Mouse (Mus musculus) urinary bladder, postnatal 14 days (tissue): ENCODE data around the gene Prkcq.

Source experiments
- DNase-seq: peaks from one replicate; pipeline ENCODE4 v3.0.0; 2021; ENCODE audit warnings: low spot score

The Prkcq gene

DNA sequence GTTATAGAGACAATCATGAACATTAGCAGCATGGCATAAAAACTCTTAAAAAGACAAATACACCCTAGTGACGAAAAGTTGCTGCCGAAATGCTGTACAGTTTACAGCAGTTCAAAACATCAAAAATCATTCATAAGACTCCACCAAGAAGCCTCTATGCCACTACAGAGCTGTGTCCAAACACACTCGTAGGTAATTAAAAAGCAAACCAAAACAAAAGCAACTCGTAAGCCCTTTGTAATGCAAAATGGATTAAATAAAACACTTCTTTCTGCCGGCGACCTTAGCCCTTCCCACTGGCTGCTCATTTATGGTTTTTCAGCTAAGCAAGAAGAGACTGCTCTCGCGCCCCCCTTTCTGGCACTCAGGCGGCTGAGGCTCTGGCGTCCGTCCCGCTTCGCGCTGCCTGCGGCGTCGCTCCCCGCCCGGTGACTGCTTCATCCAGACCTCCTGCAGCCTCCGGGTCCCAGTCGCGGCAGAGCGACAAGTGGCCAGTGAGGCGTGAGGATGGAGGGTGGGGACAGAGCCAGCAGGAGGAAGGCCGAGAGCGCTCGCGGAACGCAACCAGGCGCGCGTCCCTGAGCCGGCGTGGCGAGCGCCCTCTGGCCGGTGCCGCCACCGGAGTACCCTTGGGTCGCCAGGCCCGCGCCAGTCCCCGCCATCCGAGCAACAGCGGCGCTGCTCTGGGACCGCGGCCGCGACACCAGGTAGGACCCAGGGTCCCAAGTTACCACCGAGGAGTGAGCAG, at the start of gene Prkcq:
Prkcq (plus strand) TSS at position 355 of the 748 bp plus-strand sequence.
- DNase-seq, result peak; percentile 50

DNA sequence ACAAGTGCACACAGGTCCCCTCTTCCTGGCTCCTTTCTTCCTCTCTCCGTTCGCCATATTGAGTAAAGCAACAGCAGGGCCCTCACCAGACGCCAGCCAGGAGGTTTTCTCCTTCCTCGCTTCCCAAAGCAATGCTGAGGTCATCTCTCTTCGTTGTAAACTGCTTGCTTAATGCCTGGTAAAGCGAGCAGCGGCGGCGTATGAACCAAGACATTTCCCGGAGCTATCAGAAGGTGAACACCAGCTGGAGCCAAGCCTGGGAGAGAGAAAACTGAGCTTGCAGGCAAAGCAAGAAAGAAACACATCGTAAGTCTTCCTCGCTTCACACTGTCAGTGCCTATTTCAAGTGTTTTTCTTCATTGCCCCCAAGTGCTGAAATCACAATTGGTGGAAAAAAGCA, 41.0 kb upstream of the Prkcq start:
- DNase-seq, result no peak

DNA sequence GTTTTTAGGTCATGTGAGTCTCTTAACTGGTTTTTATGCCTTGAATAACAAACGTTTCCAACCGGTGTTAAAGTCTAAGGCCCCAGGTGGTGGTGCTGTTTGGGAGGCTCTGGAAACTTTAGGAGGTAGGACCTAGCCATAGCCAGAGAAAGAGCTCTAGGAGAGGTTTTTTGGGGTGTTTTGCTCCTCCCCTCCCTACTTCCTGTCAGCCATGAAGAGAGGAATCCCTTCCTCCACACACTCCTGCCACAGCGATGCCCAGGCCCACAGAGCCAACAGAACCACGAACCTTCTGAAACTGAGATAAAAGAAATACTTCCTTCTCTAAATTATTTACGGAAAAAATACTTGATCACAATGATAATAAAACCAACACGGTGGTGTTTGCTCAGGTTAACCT, 36.2 kb upstream of the Prkcq start:
- DNase-seq, result no peak

DNA sequence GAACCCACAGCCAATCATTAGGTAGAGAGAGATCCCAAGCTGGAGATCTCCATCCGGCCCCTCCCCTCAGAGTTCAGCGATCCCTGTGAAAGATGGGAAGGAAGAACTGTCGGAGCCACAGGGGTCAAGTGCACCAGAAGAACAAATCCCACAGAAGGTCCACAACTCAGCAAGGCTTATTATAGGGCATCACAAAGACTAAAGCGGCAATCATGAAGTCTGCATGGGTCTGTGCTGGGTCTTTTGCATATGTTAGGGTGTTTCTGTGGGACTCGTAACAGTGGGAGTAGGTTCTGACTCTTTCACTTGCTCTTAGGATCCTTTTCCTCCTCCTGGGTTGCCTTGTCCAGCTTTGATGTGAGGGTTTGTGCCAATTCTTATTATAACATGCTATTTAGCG, 33.8 kb upstream of the Prkcq start:
- DNase-seq, result no peak

DNA sequence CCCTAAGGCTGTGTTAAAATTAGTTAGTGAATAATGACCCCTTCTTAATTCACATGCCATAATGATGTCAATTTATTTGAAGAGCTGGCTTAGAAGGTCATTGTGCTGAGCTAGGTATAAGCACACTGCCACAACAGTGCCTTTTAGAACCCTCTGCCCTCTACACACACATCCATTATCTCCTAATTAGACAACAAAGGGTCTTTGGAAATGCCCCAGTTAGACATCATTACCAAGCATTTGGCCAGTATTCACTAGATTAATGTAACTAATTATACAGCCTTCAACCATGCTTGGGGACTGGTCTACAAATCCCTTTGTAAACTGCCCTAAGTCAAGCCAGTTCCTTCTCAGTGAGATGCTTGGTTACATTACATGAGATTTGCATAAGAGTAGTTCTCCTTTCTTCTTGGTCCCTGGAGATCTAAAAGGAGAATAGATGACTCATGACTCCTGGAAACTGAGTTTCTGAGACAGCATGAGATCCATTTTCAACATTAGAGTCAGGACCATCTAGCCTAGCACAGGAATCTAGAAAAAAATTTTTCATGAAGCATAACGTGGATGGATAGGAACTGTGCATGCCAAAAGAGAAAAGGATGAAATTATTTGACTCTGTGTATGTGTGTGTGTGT, 32.3 kb upstream of the Prkcq start:
- no peak for DNase-seq

DNA sequence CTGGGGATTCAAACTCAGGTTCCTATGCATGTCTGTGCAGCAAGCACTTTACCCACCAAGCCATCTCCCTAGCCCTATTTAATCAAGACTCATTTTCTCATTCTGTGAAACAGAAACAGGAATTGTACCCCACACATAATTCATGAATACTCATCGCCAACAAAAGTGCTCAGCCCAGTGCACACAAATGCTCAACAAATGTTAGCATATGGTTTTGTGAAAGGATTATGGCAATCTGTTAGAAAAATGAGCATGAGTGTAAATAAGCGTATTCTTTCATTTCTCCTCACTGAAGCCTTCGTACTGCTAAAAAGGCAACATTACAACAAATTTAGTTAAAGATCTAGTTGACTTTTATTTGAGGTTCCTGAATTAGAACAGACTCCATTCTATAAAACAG, 31.5 kb upstream of the Prkcq start:
- DNase-seq, result no peak

DNA sequence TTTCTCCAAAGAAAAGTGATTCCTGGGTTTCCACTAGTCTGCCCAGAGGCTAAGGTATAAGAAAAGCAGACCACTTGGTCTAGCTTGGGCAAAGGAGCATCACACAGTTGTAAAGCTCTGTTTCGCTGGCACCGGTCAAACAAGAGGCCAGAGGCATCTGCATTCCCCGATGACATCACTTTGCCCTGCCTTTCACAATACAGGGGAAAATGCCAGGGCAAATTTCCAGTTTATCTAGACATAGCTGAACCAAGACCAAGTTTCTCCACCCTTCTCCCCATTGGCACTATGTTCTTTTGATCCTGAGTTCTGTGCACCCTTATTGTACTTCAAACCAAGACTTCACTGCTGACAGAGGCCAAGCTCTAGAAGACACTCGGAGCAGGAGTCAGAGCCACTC, 22.8 kb upstream of the Prkcq start:
- DNase-seq, result no peak

DNA sequence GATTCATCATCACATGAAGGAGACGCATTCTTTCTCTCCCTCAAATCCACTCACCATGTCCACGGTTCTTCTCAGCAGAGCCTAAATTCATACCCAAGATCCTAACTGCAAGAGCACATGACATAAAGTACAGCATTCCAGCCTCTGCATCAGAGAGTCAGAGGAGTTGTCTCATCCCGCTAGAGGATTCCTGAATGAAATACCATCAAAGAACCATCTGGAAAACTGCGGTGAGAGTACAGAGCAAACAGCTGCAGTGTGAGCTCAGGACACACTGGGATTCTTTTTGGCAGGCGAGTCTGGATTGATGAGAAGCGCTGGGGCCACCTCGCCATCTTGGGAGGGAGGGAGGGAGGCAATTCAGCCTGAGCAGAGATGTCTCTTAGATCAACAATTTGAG, 20.9 kb upstream of the Prkcq start:
- no peak for DNase-seq

DNA sequence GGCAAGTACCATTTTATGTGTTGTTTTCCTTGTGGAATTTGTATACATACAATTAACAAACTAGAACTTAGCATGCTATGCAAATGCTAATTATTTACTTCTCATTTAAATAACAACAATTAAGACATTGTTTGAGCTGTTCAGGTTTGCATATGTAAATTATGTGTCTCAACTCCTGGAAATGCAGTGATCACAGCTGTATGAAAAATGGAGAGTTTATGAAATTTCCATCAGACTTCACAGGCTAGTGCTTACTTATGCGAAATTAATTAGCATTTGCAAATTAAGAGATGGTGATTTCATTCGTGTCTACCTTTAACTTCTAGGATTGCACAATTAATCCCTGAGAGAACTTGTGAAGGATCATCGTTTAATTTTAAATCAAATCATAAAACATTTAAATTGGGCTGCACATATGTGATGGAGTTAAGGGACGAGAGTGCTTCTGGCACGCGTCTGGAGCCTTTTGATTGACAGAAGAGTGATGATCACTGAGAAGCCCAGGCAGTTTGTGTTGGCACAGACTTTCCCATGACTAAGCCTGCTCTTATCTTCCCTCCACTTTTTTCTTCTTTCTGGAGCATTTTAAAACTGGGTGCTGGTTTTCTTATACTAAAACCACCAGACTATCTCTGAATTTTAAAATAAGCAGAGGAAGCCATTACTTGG, 20.1 kb upstream of the Prkcq start:
- DNase-seq, result no peak

DNA sequence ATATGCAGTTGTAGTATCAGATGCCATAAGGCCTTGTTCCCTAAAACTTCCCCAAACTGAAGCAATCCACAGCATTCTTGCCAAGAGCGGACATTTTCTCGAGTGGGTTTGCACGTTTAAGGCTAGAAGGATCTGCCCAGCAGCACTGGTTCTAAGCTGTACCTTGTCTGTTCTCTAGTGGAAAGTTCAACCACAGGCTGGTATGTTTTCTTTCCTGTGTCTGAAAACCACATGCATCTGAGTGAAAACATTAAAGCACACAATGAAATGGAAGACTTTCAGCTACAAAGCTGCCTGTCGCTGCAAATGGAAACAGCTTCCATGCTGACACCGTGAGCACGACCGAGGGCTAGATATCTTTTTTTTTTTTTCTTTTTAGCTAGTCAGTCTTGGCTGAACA, 12.3 kb upstream of the Prkcq start:
- DNase-seq, result no peak

DNA sequence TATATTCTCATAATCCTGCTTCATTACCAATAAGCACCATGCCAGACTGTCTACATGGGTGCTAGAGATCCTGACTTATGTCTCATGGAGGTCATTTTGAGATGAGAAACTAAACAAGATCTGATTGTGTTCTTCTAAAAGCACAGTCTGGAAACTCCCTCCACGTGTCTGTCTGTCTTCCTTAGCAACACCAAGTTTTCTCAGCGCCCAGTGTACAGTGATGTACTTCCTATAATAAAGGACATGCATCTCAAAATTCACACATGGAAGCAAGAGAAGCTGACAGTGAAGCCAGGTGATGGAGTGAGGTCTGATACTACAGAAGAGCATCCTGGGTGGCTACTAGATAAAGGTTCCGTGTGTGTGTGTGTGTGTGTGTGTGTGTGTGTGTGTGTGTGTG, 11.2 kb upstream of the Prkcq start:
- no peak for DNase-seq

DNA sequence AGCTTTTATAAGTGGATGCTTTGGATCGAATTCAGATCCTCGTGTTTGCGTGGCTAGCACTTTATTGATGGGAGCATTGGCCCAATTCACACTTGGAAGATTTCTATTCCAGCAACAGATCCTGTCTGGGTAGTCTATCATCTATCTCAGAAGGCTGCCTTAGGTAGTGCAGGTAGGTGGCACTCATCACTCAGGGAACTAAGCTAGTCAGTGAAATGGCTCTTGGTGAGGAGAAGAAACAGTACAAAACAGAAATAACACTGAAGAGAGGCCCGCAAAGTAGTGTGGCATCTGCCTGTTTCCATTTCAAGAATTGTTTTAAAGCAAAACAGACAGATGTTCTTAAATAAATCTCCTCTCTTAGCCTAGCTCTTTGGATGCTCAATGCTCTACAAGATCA, 10.6 kb upstream of the Prkcq start:
- DNase-seq, result no peak

DNA sequence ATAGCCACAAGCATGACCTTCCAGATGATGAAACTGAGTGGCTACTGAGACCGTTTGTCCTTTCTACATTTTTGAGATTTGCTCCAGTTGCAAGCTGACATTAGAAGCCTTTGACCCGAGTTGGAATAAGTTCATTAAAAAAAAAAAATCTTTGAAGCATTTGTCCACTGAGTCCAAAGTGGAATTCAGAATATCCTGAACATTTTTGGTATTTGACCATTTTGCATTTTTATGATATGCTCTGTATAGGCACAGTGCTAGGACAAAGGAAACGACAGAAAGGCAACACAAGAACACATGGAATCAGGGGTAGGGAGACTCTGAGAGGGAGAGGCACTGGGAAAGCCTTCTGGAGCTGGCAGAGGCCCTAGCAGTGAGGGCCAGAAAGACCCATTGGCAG, 9.2 kb upstream of the Prkcq start:
- no peak for DNase-seq

DNA sequence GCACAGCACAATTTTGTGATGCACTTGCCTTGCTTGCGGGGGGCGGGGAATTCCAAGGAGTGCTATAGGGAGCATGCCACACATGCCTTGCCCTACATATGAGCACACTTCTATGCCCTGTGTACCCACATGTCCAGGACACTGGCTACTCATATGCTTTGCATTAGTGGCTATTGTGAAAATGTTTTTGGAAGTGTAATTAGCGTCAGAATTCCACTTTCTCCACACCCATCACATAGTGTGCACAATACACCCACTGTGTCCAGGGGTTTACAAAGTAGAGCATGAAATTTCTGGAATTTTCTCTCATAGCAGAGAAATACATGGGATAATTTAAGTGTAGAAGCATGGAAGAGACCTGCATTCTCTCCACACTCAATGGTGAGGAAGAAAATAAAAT, 7.7 kb upstream of the Prkcq start:
- no peak for DNase-seq

DNA sequence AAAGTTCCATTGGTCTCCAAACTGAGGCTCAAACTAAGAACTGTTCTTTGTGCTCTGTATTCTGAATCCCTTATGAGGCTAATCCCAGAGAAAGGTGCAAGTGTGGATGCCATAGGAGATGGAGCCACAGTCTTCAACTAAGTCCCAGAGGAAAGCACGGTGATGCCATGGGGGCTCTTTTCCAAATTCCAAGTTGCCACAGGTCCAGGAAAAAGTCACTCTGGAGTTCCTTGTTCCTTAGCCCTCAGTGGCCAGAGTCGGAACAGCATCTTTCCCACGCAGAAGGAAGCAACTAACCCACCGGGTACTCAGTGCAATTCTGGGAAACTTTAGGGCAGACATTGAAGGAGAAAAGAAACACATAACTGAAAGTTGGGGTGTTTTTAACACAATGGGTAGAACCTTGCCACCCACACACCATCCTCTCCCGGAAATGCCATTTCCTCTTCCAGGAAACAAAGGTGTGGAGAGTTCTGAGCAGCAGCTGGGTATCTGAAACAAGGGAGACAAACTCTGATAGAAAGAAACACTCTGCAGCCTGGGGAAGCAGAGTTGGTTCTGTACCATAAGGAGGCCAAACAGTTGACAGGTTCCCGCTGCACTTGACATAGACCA, 2.1 kb upstream of the Prkcq start:
- DNase-seq, result no peak

DNA sequence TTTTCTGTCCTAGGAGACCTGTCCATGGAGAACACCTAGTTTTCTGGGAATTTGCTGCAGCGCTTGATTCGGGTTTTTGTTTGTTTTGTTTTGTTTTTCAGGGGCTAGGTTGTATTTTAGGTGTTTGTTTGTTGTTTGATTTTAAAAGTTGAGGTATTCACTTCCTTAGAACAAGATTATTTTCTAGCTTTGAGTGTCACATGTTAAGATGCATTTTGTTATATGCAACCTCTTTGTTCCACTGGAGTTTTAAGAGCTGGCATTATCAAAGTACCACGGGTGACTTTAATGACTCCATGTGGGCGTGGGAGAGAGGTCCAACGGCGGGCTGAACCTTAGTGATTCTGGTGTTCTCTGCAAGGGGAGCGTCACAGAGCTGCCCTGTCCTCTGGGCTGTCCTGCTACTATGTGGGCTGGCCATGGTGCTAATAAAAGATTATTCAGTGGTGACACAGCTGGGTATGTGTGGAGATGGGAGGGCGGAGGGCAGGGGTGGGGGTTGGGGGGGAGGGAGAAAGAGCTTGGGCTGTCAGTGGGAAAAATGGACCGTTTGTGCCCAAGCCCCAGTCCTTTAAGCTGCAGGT, 1.0 kb downstream of the Prkcq start:
- no peak for DNase-seq

DNA sequence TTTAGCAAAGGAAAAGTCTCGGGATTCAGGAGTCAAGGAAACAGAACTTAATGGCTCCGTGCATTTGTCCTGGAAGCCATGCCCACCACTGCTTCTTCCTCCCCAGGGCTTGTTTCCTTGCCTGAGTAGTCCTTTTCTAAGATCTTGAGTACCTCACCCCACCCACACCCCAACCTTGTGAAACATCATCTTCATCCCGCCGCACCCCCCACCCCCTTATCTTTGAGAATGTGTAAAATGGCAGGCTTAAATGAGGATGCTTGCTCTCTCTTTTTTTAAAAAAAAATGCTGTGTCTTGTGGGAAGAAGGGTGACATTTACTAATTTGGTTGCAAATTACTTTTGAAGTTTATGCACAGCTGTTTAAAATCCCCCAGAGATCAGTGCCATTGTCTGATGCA, 1.6 kb downstream of the Prkcq start:
- DNase-seq, result no peak

DNA sequence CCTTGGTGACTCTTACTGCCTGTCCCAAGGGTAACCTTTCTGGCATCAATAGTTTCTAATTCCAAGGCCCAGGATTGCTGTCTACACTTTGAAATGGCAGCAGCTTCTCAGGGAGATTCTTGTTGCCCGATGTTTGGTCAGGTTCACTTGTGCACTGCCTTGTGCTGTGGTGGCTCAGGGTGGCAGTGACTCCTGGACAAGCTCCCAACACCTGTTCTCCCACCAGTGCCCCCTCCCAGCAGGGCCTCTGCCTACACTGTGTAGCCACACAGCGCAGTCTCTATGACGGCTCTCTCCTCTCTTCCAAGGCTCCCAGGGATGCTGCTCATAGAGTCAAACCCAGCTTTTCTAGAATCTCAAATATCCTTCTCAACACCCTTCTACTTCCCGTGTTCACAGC, 2.2 kb downstream of the Prkcq start:
- DNase-seq, result no peak

DNA sequence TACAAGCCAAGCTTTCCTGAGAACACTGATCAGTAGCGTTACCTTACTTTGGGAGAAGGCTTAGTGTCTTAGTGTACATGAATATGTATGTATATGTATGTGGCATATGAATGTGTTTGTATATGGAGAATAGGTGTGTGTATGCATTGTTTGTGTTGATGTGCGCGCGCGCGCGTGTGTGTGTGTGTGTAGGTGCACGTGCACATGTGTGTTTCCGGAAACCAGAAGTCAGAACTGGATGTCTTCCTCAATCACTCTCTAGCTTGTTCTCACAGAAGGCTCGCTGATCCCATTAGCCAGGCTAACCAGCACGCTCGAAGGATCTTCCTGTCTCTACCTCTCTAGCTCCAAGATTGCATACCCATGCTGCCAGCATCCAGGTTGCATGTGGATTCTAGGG, 6.0 kb downstream of the Prkcq start:
- no peak for DNase-seq

DNA sequence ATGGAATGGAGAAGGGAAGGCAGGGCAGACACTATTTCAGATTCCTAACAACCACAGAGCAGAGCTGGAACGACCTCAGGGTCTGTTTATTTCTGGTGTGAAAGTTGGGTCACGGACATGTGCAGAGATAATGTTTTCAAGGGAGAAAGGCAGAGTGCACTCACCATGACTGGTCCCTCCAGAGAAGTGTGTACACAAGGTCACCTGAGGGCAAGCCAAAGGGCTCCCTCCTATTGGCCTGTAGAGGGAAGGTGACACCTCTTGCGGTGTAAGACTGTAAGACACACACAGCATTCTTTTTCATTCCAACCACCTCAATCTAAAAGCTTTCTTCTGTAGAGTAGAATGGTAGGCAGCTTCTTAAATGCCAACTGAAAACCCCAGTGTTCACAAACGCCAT, 9.6 kb downstream of the Prkcq start:
- no peak for DNase-seq

DNA sequence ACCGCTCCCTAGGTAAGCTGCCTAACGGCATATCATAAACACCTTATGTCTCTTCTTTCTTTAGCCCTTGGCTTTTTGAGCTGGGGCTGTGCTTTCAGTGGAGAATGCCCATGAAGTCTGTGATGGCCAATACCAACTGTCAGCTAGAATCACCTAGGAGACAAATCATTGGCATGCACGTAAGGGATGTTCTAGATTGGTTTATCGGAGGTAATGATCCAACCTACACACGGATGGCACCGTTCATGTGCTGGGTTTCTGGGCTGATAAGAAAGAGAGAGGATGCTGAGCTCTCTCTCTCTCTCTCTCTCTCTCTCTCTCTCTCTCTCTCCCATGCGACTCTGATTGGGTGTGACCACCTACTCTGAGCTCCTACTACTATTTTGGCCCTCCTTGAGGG, 10.2 kb downstream of the Prkcq start:
- no peak for DNase-seq

DNA sequence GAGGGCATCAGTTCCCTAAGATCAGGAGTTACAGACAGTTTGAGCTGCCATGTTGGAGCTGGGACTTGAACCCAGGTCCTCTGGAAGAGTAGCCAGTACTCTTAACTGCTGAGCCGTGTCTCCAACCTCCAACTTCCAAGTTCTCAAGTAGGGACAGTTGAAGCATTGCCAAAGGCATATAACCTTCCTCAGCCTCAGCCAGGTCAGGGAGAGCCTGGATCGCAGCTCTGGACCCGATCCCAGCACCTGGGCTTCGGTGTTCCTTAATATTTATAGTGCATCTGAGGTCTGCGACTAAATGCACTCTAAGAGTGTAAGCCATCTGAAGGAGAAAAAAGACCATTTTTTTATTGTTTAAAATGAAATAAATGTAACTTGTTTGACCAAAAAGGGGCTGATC, 12.1 kb downstream of the Prkcq start:
- DNase-seq, result no peak

DNA sequence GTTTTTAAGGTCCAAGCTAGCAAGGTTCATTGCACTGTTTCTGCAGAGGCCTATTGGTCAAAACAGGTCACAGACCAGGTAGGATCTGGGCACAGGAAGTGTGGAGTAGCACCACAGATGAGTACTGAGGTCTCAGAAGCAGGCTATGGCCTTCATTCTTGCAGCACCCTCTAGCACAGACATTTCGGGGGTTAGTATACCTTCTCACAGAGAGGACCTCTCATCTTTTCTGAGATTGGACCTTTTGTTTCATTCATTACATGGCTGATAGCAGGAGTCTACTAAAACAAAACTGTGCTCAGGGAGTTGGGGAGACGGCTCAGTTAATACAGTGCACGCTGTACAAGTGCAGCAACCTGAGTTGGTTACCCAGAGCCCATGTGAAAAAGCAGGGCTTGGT, 14.7 kb downstream of the Prkcq start:
- no peak for DNase-seq
